Mouse (Mus musculus) E14TG2a.4 (cell line): ENCODE measurements around the gene Wdr1.

Experiments used
- CTCF ChIP-seq: conservative IDR thresholded peaks from 2 replicates; pipeline ENCODE4 v1.5.1; 2014; ENCODE audit warnings: low read length
- NANOG ChIP-seq: IDR thresholded peaks from 2 replicates; pipeline ENCODE4 v1.6.1; 2014; ENCODE audit warnings: borderline replicate concordance, low read length, mixed read lengths
- POU5F1 ChIP-seq: IDR thresholded peaks from 2 replicates; pipeline ENCODE4 v1.6.1; 2014; ENCODE audit warnings: low read length, borderline replicate concordance

- no peak for TF ChIP-seq CTCF
- TF ChIP-seq NANOG, result no peak
- TF ChIP-seq POU5F1, result no peak
These were observed 4.2 kb downstream of the Wdr1 start for GRCm38 (mm10) chr5:38558831-38559230.
